Mouse (Mus musculus): ENCODE data around the gene Acss3. TPM values are rescaled to one million over a fixed set of nuclear protein-coding genes. Genes with fewer than 3 reads are reported as not detected.

The Acss3 gene
- total RNA-seq, 2 experiments from 2014 or later, result not detected

- no peak for ATAC-seq (replicated peaks; ENCODE audit: poor library complexity, severe bottlenecking)
These were observed 102.3 kb downstream of the Acss3 start for GRCm38 (mm10) chr10:107021118-107021517.

GRCm38 (mm10) chr10:107011142-107011541 lies 112.3 kb downstream of the Acss3 start:
- ATAC-seq (replicated peaks; ENCODE audit: poor library complexity, severe bottlenecking), result no peak

GRCm38 (mm10) chr10:106998052-106998625 lies 125.3 kb downstream of the Acss3 start:
- no peak for ATAC-seq (replicated peaks; ENCODE audit: poor library complexity, severe bottlenecking)

- ATAC-seq (replicated peaks; ENCODE audit: poor library complexity, severe bottlenecking), result no peak
These were observed 134.0 kb downstream of the Acss3 start for GRCm38 (mm10) chr10:106989478-106989877.

GRCm38 (mm10) chr10:106975193-106976141 lies 148.0 kb downstream of the Acss3 start:
- ATAC-seq (replicated peaks; ENCODE audit: poor library complexity, severe bottlenecking), result no peak

- ATAC-seq (replicated peaks; ENCODE audit: poor library complexity, severe bottlenecking), result no peak
These were observed 164.4 kb downstream of the Acss3 start for GRCm38 (mm10) chr10:106959026-106959425.

- no peak for ATAC-seq (replicated peaks; ENCODE audit: poor library complexity, severe bottlenecking)
These were observed 182.1 kb downstream of the Acss3 start for GRCm38 (mm10) chr10:106941380-106941779.

GRCm38 (mm10) chr10:106939441-106939840 lies 184.0 kb downstream of the Acss3 start:
- no peak for ATAC-seq (replicated peaks; ENCODE audit: poor library complexity, severe bottlenecking)

- ATAC-seq (replicated peaks; ENCODE audit: poor library complexity, severe bottlenecking), result no peak
These were observed 184.6 kb downstream of the Acss3 start for GRCm38 (mm10) chr10:106938851-106939250.

- ATAC-seq (replicated peaks; ENCODE audit: poor library complexity, severe bottlenecking), result no peak
These were observed 186.5 kb downstream of the Acss3 start for GRCm38 (mm10) chr10:106936996-106937395.

GRCm38 (mm10) chr10:106932571-106933073 lies 190.8 kb downstream of the Acss3 start:
- ATAC-seq (replicated peaks; ENCODE audit: poor library complexity, severe bottlenecking), result 0 out of 2 replicates have a peak, but pooled peaks have one; percentile 37

GRCm38 (mm10) chr10:106928576-106929332 lies 194.7 kb downstream of the Acss3 start:
- no peak for ATAC-seq (replicated peaks; ENCODE audit: poor library complexity, severe bottlenecking)

GRCm38 (mm10) chr10:106924798-106925197 lies 198.7 kb downstream of the Acss3 start:
- ATAC-seq (replicated peaks; ENCODE audit: poor library complexity, severe bottlenecking), result no peak

GRCm38 (mm10) chr10:106924334-106924733 lies 199.1 kb downstream of the Acss3 start:
- no peak for ATAC-seq (replicated peaks; ENCODE audit: poor library complexity, severe bottlenecking)

- ATAC-seq (replicated peaks; ENCODE audit: poor library complexity, severe bottlenecking), result no peak
These were observed 208.6 kb downstream of the Acss3 start for GRCm38 (mm10) chr10:106914822-106915221.

- ATAC-seq (replicated peaks; ENCODE audit: poor library complexity, severe bottlenecking), result no peak
These were observed 209.2 kb downstream of the Acss3 start for GRCm38 (mm10) chr10:106914275-106914674.

GRCm38 (mm10) chr10:106913032-106913431 lies 210.4 kb downstream of the Acss3 start:
- no peak for ATAC-seq (replicated peaks; ENCODE audit: poor library complexity, severe bottlenecking)

- no peak for ATAC-seq (replicated peaks; ENCODE audit: poor library complexity, severe bottlenecking)
These were observed 213.4 kb downstream of the Acss3 start for GRCm38 (mm10) chr10:106910108-106910507.

GRCm38 (mm10) chr10:106896351-106896750 lies 227.1 kb downstream of the Acss3 start:
- ATAC-seq (replicated peaks; ENCODE audit: poor library complexity, severe bottlenecking), result no peak

Measured in granulocyte monocyte progenitor cell, adult 5-6 weeks (primary cell).